Mouse (Mus musculus) stomach, embryonic 16.5 days (tissue): ENCODE results near the gene Cpne5. TPM values are rescaled to one million over a fixed set of nuclear protein-coding genes. Genes with fewer than 3 reads are reported as not detected.
A peak's percentile ranks its signal among the peaks of the same experiment; 100 is the strongest.

ENCODE experiments used
- ATAC-seq: fragments of 200-750 bp; cut with Nextera tagmentation; 2 replicates; pipeline ENCODE4 v1.8.0; 2017; ENCODE audit warnings: moderate number of reproducible peaks, moderate TSS enrichment; ENCODE audit not compliant: insufficient read depth, low FRiP score
- H3K27ac ChIP-seq: fragments of 300-500 bp; sonication (generic); 2 replicates; pipeline ENCODE4 v1.5.1; 2014; ENCODE audit warnings: low read length
- H3K27me3 ChIP-seq: fragments of 300-500 bp; sonication (generic); 2 replicates; pipeline ENCODE4 v1.6.1; 2014; ENCODE audit warnings: low read length, control low read depth, mixed read lengths; ENCODE audit not compliant: control insufficient read depth, insufficient read depth
- H3K36me3 ChIP-seq: fragments of 300-500 bp; sonication (generic); 2 replicates; pipeline ENCODE4 v1.6.1; 2014; ENCODE audit warnings: low read length; ENCODE audit not compliant: control insufficient read depth, insufficient read depth
- H3K4me1 ChIP-seq: fragments of 300-500 bp; sonication (generic); 2 replicates; pipeline ENCODE4 v1.6.1; 2014; ENCODE audit warnings: low read length, control low read depth, mixed read lengths; ENCODE audit not compliant: control insufficient read depth, insufficient read depth
- H3K4me2 ChIP-seq: fragments of 300-500 bp; sonication (generic); 2 replicates; pipeline ENCODE4 v1.6.1; 2014; ENCODE audit warnings: low read depth, low read length, mixed read lengths
- H3K4me3 ChIP-seq: fragments of 300-500 bp; sonication (generic); replicated peaks from 2 replicates; pipeline ENCODE4 v1.5.1; 2014; ENCODE audit warnings: mild to moderate bottlenecking, low read length
- H3K9ac ChIP-seq: fragments of 300-500 bp; sonication (generic); 2 replicates; pipeline ENCODE4 v1.6.1; 2014; ENCODE audit warnings: low read length
- H3K9me3 ChIP-seq: fragments of 300-500 bp; sonication (generic); replicated peaks from 2 replicates; pipeline ENCODE4 v1.6.1; 2016; ENCODE audit warnings: low read length, control low read depth; ENCODE audit not compliant: control insufficient read depth
- WGBS: fragments of 180-500 bp; shearing (Covaris S2); extraction: QIAGEN DNeasy Blood & Tissue Kit; methylation state at CpG from one replicate; pipeline ENCODE4 v1.1.7; 2014; 5-methylcytosine and 5-hydroxymethylcytosine counted together
- polyA plus RNA-seq: library from polyadenylated mRNA; unstranded; fragments of >200 nt; fragmentation: Nextera tagmentation; extraction: Ambion mirVana; gene quantifications from 2 replicates; pipeline ENCODE4 v1.2.1, GENCODE M21; 2015

Cpne5 gene
- polyA plus RNA-seq, 1 experiment from 2014 or later: 7.5 TPM

DNA sequence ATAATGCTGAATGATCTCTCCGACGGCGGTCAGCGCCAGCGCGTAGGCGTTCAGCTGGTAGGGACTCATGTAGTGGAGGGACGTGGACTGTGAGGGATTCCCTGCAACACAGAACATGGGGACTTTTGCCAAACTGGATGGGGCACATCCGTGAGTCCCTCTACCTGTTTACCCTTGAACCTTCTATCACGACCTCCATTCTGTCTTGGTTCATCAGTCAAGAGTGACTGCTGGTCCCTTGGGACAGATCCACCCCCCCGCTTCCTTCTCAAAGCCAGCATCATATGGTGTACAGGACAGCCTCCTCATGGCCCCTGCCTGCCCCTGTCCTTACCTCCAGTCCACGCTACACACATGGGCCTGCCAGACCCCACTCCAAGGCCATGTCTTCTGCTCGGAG is 75.6 kb downstream of the Cpne5 start:
- peaks cover 32% of the 10 kb centered on the region for H3K4me1 ChIP-seq
- WGBS: 94% methylated on average over 13 of the region's 13 CpGs
- no peak overlapping the region for H3K9ac ChIP-seq
- ATAC-seq: no peak
- no peak overlapping the region for H3K4me2 ChIP-seq
- no peaks in the 10 kb centered on the region for H3K36me3 ChIP-seq
- H3K9me3 ChIP-seq: peaks cover 12% of the 10 kb centered on the region
- H3K4me3 ChIP-seq: no peak overlapping the region
- H3K27me3 ChIP-seq: no peaks in the 10 kb centered on the region
- H3K27ac ChIP-seq: no peak overlapping the region

DNA sequence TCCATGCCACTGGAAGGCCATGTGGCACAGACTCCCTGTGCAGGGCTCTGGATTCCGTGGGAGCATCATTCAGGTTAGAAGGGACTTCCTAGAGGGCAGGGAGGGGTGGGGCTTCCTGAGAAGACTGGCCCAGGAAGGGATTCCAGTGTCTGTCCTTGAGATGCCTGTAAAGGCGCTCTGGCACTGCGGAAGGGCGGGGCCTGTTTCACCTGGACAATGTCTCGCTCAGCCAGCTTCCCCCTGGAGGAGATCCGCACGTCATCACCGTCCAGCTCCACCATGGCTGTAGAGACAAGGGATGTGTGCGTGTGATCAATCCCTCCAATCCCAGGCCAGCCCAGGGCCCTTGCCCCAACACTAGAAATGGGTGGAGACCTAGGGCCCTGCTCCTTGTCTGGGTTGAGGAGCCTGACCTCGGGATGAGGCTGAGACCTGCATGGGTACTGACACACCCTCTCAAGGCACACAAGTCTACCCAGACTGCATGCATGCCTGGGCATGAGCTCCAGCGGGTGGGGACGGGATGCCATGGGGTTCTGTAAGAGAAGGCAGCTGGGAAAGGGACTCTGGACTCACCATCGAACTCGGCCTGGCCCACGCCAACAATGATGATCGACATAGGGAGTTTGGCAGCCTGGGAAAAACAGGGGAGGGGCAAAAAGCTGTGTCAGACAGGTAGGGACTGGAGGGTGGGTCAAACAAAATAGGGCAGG is 78.1 kb downstream of the Cpne5 start:
- Histone ChIP-seq H3K27me3 (no peaks in the 10 kb centered on the region), H3K9me3 (peaks cover 12% of the 10 kb centered on the region), H3K36me3 (no peaks in the 10 kb centered on the region), H3K4me2 (no peak overlapping the region), H3K27ac (peak overlapping the region; percentile 60), H3K9ac (peak overlapping the region; percentile 32; the same call in 1 of the 2 replicates), H3K4me3 (no peak overlapping the region), H3K4me1 (peaks cover 26% of the 10 kb centered on the region)
- ATAC-seq: peak; percentile 34; the same call in 1 of the 2 replicates
- 80% methylated on average over 16 of the region's 16 CpGs for WGBS

DNA sequence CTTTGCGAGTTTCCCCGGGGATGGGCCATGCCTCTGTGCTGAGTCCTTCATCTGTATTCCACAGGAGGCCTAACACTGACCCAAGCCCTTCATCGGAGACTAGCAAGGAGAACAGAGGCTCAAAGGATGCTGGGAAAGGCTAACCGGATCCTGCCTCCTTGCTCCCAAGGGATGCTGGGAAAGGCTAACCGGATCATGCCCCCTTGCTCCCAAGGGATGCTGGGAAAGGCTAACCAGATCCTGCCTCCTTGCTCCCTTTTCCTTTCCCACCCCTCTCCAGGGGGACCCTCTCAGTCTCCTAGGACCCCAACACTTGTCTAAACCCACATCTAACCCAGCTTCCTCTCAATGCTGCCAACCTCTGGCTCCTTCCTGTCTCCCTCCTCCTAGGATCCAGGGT is 78.6 kb downstream of the Cpne5 start:
- 93% methylated on average over 5 of the region's 5 CpGs for WGBS
- H3K4me1 ChIP-seq: peaks cover 20% of the 10 kb centered on the region
- ATAC-seq: no peak
- peaks cover 12% of the 10 kb centered on the region for H3K9me3 ChIP-seq
- H3K36me3 ChIP-seq: no peaks in the 10 kb centered on the region
- no peaks in the 10 kb centered on the region for H3K27me3 ChIP-seq
- H3K27ac ChIP-seq: peak overlapping the region; percentile 53; the same call in 1 of the 2 replicates
- H3K4me2 ChIP-seq: no peak overlapping the region
- H3K4me3 ChIP-seq: no peak overlapping the region
- peak overlapping the region; percentile 32; the same call in 1 of the 2 replicates for H3K9ac ChIP-seq

DNA sequence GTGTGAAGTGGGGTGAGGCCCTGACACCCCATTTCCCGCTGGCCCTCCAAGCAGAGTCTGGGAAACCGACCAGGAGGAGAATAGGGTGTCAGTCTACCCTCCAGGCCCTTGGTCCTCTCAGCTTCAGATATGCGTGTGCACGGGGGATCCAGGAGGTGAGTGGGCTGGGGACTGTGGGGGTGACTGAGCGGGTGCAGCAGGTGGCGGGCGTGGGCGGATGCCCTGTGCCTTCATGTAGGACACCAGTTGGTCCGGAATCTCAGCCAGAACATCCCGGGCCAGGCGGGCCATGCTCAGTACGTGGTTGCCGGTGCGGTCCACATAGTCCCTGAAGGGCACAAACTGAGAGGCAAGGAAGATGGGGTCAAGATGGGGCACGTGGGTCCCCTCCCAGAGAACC is 79.1 kb downstream of the Cpne5 start:
- Histone ChIP-seq H3K27me3 (no peaks in the 10 kb centered on the region), H3K27ac (no peak overlapping the region), H3K9me3 (peaks cover 12% of the 10 kb centered on the region), H3K4me3 (no peak overlapping the region), H3K9ac (no peak overlapping the region), H3K4me2 (no peak overlapping the region), H3K4me1 (peaks cover 18% of the 10 kb centered on the region), H3K36me3 (no peaks in the 10 kb centered on the region)
- ATAC-seq: no peak
- 94% methylated on average over 15 of the region's 15 CpGs for WGBS

DNA sequence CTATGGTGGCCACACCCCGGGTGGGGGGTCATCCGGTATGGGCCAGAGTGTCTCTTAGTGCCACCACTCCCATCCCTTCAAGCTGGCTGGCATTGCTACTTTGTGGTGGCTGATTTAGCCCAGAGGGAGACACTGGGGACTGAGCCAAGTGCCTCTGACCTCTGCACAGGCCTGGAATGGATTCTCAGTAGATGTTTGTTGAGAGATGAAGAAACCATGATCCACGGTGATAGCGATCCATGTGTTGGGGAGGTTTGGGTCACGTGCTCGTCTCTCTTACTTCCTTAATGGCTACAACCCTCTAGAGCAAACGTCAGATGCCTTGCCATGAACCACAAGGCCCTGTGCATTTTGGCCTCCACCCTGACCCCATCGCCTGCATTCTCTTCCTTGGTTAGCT is 81.1 kb downstream of the Cpne5 start:
- Histone ChIP-seq H3K4me2 (no peak overlapping the region), H3K9me3 (peaks cover 9% of the 10 kb centered on the region), H3K27me3 (no peaks in the 10 kb centered on the region), H3K36me3 (no peaks in the 10 kb centered on the region), H3K4me1 (peaks cover 18% of the 10 kb centered on the region), H3K4me3 (no peak overlapping the region), H3K9ac (no peak overlapping the region), H3K27ac (peak overlapping the region; percentile 84)
- no peak for ATAC-seq
- 62% methylated on average over 8 of the region's 8 CpGs for WGBS

DNA sequence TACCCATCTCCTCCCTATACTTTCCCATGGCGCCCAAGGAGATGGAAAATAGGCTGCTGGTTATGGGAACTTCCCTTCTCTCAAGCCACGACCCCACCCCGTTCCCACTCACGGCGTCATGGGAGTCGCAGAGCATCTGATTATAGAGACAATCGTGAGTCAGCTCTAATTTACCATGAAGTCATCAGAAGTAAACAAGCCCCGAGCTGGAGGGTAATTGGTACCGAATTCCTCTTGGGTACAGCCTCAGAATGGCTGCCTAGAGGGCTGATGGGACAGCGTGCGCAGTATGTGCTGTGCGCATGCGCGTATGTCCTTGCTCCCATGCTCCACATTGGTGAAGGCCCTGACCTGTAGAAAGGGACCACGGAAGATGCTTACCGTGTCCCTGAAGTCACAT is 81.6 kb downstream of the Cpne5 start:
- ATAC-seq: no peak
- Histone ChIP-seq H3K36me3 (no peaks in the 10 kb centered on the region), H3K4me3 (no peak overlapping the region), H3K4me2 (no peak overlapping the region), H3K9ac (0 out of 2 replicates have a peak overlapping the region, but pooled peaks have one; percentile 14), H3K27me3 (no peaks in the 10 kb centered on the region), H3K4me1 (peaks cover 18% of the 10 kb centered on the region), H3K27ac (peak overlapping the region; percentile 84), H3K9me3 (peaks cover 4% of the 10 kb centered on the region)
- 78% methylated on average over 16 of the region's 16 CpGs for WGBS

DNA sequence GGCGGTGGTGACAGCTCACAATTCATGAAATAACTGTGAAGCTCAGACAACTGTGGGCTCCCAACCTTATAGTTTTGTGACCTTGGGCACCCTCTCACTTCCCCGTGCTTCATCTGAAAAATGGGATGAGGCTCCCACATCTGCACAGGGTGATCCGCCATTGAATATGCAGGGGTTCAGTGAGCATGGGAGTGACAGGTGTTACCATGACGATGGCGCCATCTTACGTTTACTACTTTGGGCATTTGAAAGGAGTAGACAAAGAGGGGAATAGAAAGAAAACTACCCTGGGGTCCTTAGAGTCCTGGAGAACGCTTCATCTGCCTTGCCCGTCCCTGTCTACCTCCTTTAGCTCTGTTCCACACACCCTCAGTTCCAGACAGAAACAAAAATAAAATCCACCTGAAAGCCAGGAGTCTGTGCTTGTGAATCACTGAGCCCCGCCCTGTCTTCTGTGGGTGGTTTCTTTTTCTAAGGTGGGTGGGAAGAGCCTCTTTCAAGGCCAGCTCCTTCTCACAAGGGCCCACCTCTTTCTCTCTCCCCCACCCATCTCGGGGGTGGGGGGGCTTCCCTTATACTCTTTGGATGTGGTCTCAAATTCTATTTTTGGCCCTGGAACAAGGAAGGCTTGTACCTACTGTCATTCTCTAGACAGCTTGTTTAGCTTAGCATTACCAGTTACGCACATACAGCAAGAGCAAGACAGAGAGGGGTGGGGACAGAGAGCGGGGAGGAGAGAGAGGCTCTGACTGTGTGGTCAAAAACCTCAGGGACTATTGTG is 82.4 kb downstream of the Cpne5 start:
- no peaks in the 10 kb centered on the region for H3K36me3 ChIP-seq
- peak overlapping the region; percentile 84 for H3K27ac ChIP-seq
- H3K27me3 ChIP-seq: no peaks in the 10 kb centered on the region
- 56% methylated on average over 12 of the region's 12 CpGs for WGBS
- ATAC-seq: peak; percentile 59
- H3K4me3 ChIP-seq: no peak overlapping the region
- no peak overlapping the region for H3K9ac ChIP-seq
- 0 out of 2 replicates have a peak overlapping the region, but pooled peaks have one; percentile 19 for H3K4me2 ChIP-seq
- no peaks in the 10 kb centered on the region for H3K9me3 ChIP-seq
- peaks cover 18% of the 10 kb centered on the region for H3K4me1 ChIP-seq

DNA sequence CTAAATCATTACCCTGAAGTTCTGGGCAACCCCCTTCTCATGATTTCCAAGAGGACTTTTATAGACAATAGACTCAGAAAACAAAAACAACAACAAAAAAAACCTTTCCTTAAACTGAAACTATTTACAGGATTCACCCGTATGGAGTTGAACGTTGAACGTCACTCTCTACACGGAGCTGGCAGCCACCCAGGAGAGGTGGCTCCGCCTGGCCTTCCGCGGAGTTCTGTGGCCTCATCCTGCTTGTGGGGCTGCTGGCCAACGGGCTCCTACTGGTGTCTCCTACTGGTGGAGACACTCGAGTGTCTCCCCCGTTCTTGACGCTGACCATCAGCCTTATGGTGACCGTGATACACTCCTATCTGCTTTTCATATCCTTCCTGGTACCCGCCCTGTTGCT is 83.7 kb downstream of the Cpne5 start:
- Histone ChIP-seq H3K27me3 (no peaks in the 10 kb centered on the region), H3K9ac (no peak overlapping the region), H3K9me3 (no peaks in the 10 kb centered on the region), H3K4me2 (no peak overlapping the region), H3K36me3 (no peaks in the 10 kb centered on the region), H3K27ac (no peak overlapping the region), H3K4me3 (no peak overlapping the region), H3K4me1 (peaks cover 23% of the 10 kb centered on the region)
- ATAC-seq: no peak
- 83% methylated on average over 13 of the region's 13 CpGs for WGBS

DNA sequence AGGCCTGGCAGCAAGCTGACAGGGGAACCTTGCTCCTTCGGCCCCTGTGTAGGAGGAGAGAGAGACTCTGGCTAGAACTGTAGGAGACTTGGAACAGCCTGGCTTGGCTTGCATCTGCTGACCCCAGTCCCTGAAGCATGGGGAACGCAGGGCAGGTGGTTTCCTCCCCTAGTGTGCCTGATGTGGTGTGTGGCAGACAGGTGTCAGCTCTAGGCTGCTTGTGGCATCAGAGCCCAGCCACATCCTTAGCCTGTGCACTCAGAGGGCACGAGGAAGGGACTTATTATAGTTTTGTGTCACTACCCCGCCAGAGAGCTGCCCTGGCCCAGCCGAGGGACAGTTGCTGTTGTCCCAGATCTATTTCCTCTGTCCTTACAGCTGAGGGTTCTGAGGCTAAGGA is 85.4 kb downstream of the Cpne5 start:
- no peak for ATAC-seq
- no peak overlapping the region for H3K27ac ChIP-seq
- H3K27me3 ChIP-seq: no peaks in the 10 kb centered on the region
- no peak overlapping the region for H3K4me3 ChIP-seq
- no peaks in the 10 kb centered on the region for H3K36me3 ChIP-seq
- no peak overlapping the region for H3K4me2 ChIP-seq
- no peak overlapping the region for H3K9ac ChIP-seq
- 66% methylated on average over 5 of the region's 5 CpGs for WGBS
- H3K4me1 ChIP-seq: peaks cover 26% of the 10 kb centered on the region
- H3K9me3 ChIP-seq: no peaks in the 10 kb centered on the region
